Mouse (Mus musculus) neural tube, embryonic 11.5 days (tissue): Measurements from ENCODE around the gene Ttll5. TPM values are rescaled to one million over a fixed set of nuclear protein-coding genes. Genes with fewer than 3 reads are reported as not detected.

ENCODE experiments used
- ATAC-seq: fragments of 200-750 bp; cut with Nextera tagmentation; 2 replicates; pipeline ENCODE4 v1.8.0; 2017; ENCODE audit warnings: moderate number of reproducible peaks, mild to moderate bottlenecking, moderate TSS enrichment, moderate library complexity; ENCODE audit not compliant: insufficient read depth, low FRiP score, low TSS enrichment
- DNase-seq: peaks from one replicate; pipeline ENCODE4 v3.0.0-alpha.2; 2015; ENCODE audit warnings: low spot score
- H3K27ac ChIP-seq: fragments of 300-500 bp; sonication (generic); 2 replicates; pipeline ENCODE4 v1.5.1; 2014; ENCODE audit warnings: low read depth, mild to moderate bottlenecking, low read length
- H3K27me3 ChIP-seq: fragments of 300-500 bp; sonication (generic); 2 replicates; pipeline ENCODE4 v1.6.1; 2014; ENCODE audit warnings: mild to moderate bottlenecking, low read length, mixed read lengths; ENCODE audit not compliant: control insufficient read depth, insufficient read depth
- H3K36me3 ChIP-seq: fragments of 300-500 bp; sonication (generic); 2 replicates; pipeline ENCODE4 v1.6.1; 2014; ENCODE audit warnings: mild to moderate bottlenecking, low read length, moderate library complexity, mixed read lengths; ENCODE audit not compliant: control insufficient read depth, insufficient read depth
- H3K4me1 ChIP-seq: fragments of 300-500 bp; sonication (generic); 2 replicates; pipeline ENCODE4 v1.6.1; 2014; ENCODE audit warnings: low read length, mixed read lengths; ENCODE audit not compliant: control insufficient read depth, insufficient read depth
- H3K4me2 ChIP-seq: fragments of 300-500 bp; sonication (generic); 2 replicates; pipeline ENCODE4 v1.6.1; 2014; ENCODE audit warnings: low read depth, mild to moderate bottlenecking, moderate library complexity
- H3K4me3 ChIP-seq: fragments of 300-500 bp; sonication (generic); 2 replicates; pipeline ENCODE4 v1.5.1; 2014; ENCODE audit warnings: low read depth, low read length
- H3K9ac ChIP-seq: fragments of 300-500 bp; sonication (generic); 2 replicates; pipeline ENCODE4 v1.6.1; 2014; ENCODE audit warnings: mild to moderate bottlenecking, low read length
- H3K9me3 ChIP-seq: fragments of 300-500 bp; sonication (generic); 2 replicates; pipeline ENCODE4 v1.6.1; 2016; ENCODE audit warnings: low read length; ENCODE audit not compliant: control insufficient read depth
- WGBS: fragments of 180-500 bp; shearing (Covaris S2); extraction: QIAGEN DNeasy Blood & Tissue Kit; methylation state at CpG from one replicate; pipeline ENCODE4 v1.1.7; 2014; 5-methylcytosine and 5-hydroxymethylcytosine counted together
- polyA plus RNA-seq: library from polyadenylated mRNA; unstranded; fragments of >200 nt; fragmentation: Nextera tagmentation; extraction: Ambion mirVana; gene quantifications from 2 replicates; pipeline ENCODE4 v1.2.1, GENCODE M21; 2014

The Ttll5 gene
- polyA plus RNA-seq, 1 experiment from 2014 or later, result 14.2 TPM

DNA sequence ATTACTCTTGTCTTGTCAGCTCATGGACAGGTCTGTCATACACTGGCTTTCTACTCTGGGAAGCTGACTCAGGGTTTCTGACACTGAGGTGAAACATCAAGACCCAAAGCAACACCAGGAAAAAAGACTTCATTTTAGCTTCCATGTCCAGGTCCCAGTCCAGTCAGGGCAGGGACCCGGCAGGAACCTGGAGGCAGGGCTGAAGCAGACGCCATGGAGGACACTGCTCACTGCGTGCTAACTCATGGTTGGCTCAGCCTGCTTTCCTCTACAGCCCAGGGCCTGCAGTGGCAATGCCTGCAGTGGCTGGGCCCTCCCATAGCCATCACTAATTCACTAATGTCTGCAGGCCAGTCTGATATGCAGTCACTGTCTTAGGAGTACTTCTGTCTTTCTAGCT is 4.4 kb downstream of the Ttll5 start:
- H3K27me3 ChIP-seq, result no peaks in the 10 kb centered on the region
- no peaks in the 10 kb centered on the region for H3K9me3 ChIP-seq
- ATAC-seq (no peak), DNase-seq (no peak)
- H3K27ac ChIP-seq, result no peak overlapping the region
- no peak overlapping the region for H3K4me3 ChIP-seq
- no peak overlapping the region for H3K4me2 ChIP-seq
- 90% methylated on average over 3 of the region's 3 CpGs for WGBS
- H3K9ac ChIP-seq, result no peak overlapping the region
- H3K36me3 ChIP-seq, result peaks cover 2% of the 10 kb centered on the region; the same call in 1 of the 2 replicates
- peaks cover 1% of the 10 kb centered on the region for H3K4me1 ChIP-seq

DNA sequence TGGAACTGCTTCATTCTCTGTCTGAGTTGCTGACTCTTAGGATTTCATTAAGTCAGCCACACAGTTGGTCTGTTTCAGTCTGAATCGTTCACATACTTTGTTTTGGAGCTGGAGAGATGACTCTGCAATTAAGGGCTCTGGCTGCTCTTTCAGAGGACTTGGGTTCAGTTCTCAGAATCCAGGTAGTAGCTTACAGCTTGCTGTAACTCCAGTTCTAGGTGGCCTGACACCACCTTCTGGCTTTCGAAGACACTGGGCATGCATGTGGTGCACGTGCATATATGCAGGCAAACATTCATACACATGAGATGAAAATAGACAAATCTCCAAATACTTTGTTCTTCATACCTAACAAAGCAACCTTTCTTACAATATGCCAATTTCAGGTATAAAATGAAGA is 5.4 kb downstream of the Ttll5 start:
- Histone ChIP-seq H3K9ac (no peak overlapping the region), H3K36me3 (peaks cover 2% of the 10 kb centered on the region; the same call in 1 of the 2 replicates), H3K9me3 (no peaks in the 10 kb centered on the region), H3K4me1 (no peaks in the 10 kb centered on the region; the same call in 1 of the 2 replicates), H3K4me2 (no peak overlapping the region), H3K4me3 (no peak overlapping the region), H3K27ac (no peak overlapping the region), H3K27me3 (no peaks in the 10 kb centered on the region)
- no peak for DNase-seq
- no peak for ATAC-seq
- 93% methylated on average over 3 of the region's 3 CpGs for WGBS

DNA sequence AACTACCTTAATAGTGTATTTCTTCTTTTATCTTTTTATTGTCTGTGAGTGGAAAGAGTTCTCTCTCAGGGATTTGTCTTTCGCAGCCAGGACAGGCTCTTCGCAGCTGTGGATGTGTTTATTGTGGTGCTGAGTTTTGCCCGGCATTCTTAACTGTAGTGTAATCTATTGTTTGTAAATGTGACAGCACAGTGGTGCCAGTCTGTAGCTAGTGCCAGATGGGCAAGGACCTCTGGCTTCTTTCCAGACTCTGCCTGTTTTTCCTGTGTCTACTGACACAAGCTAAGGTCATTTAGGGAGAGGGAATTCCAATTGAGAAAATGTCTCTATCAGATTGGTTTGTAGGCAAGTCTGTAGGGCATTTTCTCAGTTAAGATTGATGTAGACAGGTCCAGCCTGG is 6.2 kb downstream of the Ttll5 start:
- no peaks in the 10 kb centered on the region for H3K27me3 ChIP-seq
- H3K36me3 ChIP-seq, result peaks cover 2% of the 10 kb centered on the region; the same call in 1 of the 2 replicates
- DNase-seq (no peak), ATAC-seq (no peak)
- no peak overlapping the region for H3K4me3 ChIP-seq
- H3K4me1 ChIP-seq, result no peaks in the 10 kb centered on the region
- H3K27ac ChIP-seq, result no peak overlapping the region
- WGBS, result 92% methylated on average over 3 of the region's 3 CpGs
- H3K9ac ChIP-seq, result no peak overlapping the region
- no peak overlapping the region for H3K4me2 ChIP-seq
- H3K9me3 ChIP-seq, result no peaks in the 10 kb centered on the region

DNA sequence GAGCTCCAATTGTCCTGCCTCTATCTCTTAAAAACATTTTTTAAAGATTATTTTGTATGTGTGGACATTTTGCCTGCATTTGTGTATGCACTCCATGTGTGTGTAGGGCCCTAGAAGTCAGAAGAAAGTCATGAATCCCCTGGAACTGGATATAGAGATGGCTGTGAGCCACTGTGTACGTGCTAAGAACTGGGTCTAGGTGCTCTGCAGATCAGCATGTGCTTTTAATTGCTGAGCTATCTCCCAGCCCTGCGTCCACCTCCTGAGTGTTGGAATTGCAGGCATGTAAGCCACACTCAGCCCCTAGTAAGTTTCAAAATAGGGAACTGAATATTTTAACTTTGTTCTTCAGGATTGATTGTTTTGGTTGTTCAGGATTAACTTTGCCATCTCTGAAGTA is 10.1 kb downstream of the Ttll5 start:
- no peak for ATAC-seq
- no peaks in the 10 kb centered on the region for H3K27me3 ChIP-seq
- no peak overlapping the region for H3K9ac ChIP-seq
- H3K9me3 ChIP-seq, result no peaks in the 10 kb centered on the region
- H3K36me3 ChIP-seq, result peaks cover 2% of the 10 kb centered on the region; the same call in 1 of the 2 replicates
- H3K27ac ChIP-seq, result no peak overlapping the region
- H3K4me2 ChIP-seq, result no peak overlapping the region
- H3K4me3 ChIP-seq, result no peak overlapping the region
- no peak for DNase-seq
- 90% methylated on average over 2 of the region's 2 CpGs for WGBS
- H3K4me1 ChIP-seq, result no peaks in the 10 kb centered on the region

DNA sequence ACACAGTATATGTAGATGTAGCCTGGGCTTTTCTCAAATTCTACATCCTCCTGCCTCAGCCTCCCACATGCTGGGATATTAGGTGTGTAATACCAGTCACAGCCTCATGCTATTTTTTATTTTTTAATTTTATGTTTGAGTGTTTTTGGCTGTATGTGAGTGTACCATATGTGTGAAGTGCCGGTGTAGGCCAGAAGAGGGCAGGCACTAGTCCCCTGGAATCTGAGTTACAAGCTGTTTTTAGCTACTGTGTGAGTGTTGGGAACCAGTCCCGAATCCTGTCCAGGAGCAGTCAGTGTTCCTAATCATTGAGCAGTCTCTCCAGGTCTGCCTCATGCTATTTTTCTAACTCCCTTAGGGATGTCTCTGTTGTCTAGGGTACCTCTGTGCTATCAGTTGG is 13.3 kb downstream of the Ttll5 start:
- WGBS, result 77% methylated on average over 2 of the region's 2 CpGs
- H3K4me1 ChIP-seq, result no peaks in the 10 kb centered on the region
- no peaks in the 10 kb centered on the region for H3K27me3 ChIP-seq
- no peak overlapping the region for H3K27ac ChIP-seq
- H3K9ac ChIP-seq, result no peak overlapping the region
- no peak overlapping the region for H3K4me2 ChIP-seq
- DNase-seq (no peak), ATAC-seq (no peak)
- H3K4me3 ChIP-seq, result no peak overlapping the region
- H3K36me3 ChIP-seq, result no peaks in the 10 kb centered on the region
- H3K9me3 ChIP-seq, result no peaks in the 10 kb centered on the region

DNA sequence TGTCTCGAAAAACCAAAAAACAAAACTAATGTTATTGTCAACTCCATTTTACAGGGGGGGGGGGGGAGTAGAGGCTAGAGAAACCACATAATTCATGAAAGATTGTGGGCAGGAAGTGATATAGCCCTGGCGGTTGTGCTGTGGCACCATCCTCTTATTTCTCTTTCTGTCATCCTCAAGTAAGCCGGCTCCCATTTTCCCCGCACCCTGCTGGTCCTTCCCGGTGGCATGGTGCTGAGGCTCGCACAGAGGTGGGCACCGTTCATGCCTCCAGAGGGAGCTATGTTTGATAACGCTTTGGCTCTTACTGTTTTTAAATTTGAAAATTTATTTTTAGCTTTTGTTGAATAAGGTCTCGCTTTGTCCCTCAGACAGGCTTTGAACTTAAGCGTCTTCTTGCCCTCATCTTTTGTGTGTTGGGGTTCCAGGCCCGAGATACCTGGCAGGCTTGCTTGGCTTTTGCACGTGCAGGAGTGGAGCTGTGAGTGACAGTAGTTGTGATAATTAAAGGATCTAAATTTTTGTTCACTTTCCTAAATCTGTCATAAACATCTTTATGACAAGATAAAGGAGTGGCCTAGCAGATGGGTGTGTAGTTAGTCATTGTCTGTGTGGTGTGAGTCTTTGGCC is 15.0 kb downstream of the Ttll5 start:
- no peak overlapping the region for H3K9ac ChIP-seq
- H3K4me2 ChIP-seq, result no peak overlapping the region
- no peaks in the 10 kb centered on the region for H3K4me1 ChIP-seq
- H3K9me3 ChIP-seq, result no peaks in the 10 kb centered on the region
- ATAC-seq (no peak), DNase-seq (no peak)
- H3K36me3 ChIP-seq, result peaks cover 3% of the 10 kb centered on the region; the same call in 1 of the 2 replicates
- WGBS, result 96% methylated on average over 12 of the region's 12 CpGs
- no peaks in the 10 kb centered on the region for H3K27me3 ChIP-seq
- no peak overlapping the region for H3K27ac ChIP-seq
- H3K4me3 ChIP-seq, result no peak overlapping the region

DNA sequence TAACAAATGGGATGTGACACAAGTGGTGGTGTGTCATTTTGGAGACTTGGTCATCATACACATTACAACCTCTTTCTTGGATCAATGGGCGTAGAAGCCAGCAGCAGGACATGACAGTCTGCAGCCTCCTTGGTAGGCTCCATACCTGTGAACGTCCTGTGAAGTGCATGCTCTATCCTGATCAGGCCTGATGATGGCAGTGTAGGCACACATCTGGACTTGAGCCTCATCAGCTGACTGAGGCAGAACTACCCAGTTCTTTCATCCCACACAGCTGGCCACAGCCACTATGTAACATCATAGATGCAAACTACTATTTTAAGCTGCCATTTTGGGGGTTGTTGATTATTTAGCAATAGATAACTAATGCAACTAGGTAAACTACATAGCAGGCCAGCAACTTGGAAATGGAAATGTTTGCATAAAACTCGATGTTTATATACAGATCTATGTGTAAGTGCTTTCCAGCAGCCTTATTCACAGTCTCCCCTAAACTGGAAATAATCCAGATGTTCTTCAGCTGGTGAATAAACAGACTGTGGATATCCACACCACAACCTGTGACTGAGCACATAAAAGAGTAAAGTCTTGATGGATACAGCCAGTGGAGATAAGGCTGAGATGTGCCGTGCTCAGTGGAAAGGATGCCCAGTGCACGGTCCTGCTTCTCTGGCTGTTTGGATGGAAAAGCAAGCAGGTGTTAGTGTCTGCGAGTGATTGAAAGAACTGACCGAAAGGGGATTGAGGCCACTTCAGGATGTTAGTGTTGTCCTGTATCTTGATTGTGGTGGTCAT is 23.9 kb downstream of the Ttll5 start:
- Histone ChIP-seq H3K36me3 (peaks cover 3% of the 10 kb centered on the region; the same call in 1 of the 2 replicates), H3K4me1 (no peaks in the 10 kb centered on the region), H3K4me3 (no peak overlapping the region), H3K4me2 (no peak overlapping the region), H3K9ac (no peak overlapping the region), H3K27me3 (no peaks in the 10 kb centered on the region), H3K9me3 (no peaks in the 10 kb centered on the region), H3K27ac (no peak overlapping the region)
- ATAC-seq (no peak), DNase-seq (peak; percentile 19)
- 84% methylated on average over 7 of the region's 7 CpGs for WGBS

DNA sequence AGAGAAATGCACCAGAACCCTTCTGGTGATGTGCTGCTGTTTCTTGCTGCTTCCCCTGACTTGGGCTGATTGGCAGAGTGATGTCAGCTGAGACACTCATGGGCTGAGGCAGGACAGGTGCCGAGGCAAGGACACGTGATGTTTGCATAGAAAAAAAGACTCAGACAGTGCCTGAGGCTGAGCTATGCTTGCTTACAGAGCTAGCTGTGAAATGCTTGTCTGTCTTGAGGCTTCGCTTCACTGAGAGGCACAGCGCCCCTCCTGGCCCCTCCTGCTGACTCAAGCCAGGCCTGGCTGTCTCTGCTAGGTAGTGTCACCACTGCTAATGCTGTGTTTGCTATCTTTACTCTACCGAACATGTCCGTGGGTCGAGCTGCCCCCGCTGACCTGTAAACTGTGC is 26.2 kb downstream of the Ttll5 start:
- H3K9ac ChIP-seq, result no peak overlapping the region
- no peak overlapping the region for H3K4me3 ChIP-seq
- DNase-seq, result no peak
- 85% methylated on average over 8 of the region's 8 CpGs for WGBS
- no peaks in the 10 kb centered on the region for H3K4me1 ChIP-seq
- no peak overlapping the region for H3K4me2 ChIP-seq
- no peaks in the 10 kb centered on the region for H3K36me3 ChIP-seq
- H3K27ac ChIP-seq, result no peak overlapping the region
- no peak for ATAC-seq
- H3K27me3 ChIP-seq, result no peaks in the 10 kb centered on the region
- H3K9me3 ChIP-seq, result no peaks in the 10 kb centered on the region

DNA sequence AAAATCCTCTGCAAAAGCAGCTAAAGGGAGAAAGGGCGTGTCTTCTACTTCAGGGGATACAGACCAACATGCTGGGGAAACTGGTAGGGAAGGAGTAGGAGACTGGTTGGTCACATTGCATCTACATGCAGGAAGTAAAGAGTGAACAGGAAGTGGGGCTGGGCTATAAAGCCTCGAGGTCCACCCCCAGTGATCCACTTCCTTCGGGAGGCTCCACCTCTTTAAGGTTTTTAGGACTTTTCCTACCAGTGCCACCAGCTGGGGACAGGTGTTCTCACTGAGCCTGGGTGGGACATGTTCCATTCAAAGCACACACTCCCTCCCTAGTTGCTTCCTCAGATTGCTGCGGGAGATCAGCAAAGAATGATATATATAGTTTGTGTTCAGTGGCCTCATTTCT is 29.4 kb downstream of the Ttll5 start:
- Histone ChIP-seq H3K27ac (no peak overlapping the region), H3K27me3 (no peaks in the 10 kb centered on the region), H3K9me3 (no peaks in the 10 kb centered on the region), H3K4me2 (no peak overlapping the region), H3K4me3 (no peak overlapping the region), H3K9ac (no peak overlapping the region), H3K4me1 (no peaks in the 10 kb centered on the region), H3K36me3 (no peaks in the 10 kb centered on the region)
- 88% methylated on average over 4 of the region's 4 CpGs for WGBS
- DNase-seq, result no peak
- ATAC-seq, result no peak
